Mouse (Mus musculus) kidney, embryonic 15.5 days (tissue): Measurements from ENCODE around the gene Dtnbp1. TPM values are rescaled to one million over a fixed set of nuclear protein-coding genes. Genes with fewer than 3 reads are reported as not detected.

ENCODE experiments used
- ATAC-seq: fragments of 200-750 bp; cut with Nextera tagmentation; replicated peaks from 2 replicates; pipeline ENCODE4 v1.8.0; 2017; ENCODE audit warnings: moderate TSS enrichment; ENCODE audit not compliant: low FRiP score
- H3K27ac ChIP-seq: fragments of 300-500 bp; sonication (generic); 2 replicates; pipeline ENCODE4 v1.5.1; 2015; ENCODE audit warnings: mild to moderate bottlenecking, inconsistent platforms
- H3K27me3 ChIP-seq: fragments of 300-500 bp; sonication (generic); 2 replicates; pipeline ENCODE4 v1.6.1; 2015; ENCODE audit warnings: inconsistent platforms
- H3K36me3 ChIP-seq: fragments of 300-500 bp; sonication (generic); 2 replicates; pipeline ENCODE4 v1.6.1; 2015; ENCODE audit warnings: inconsistent platforms
- H3K4me1 ChIP-seq: fragments of 300-500 bp; sonication (generic); 2 replicates; pipeline ENCODE4 v1.6.1; 2015; ENCODE audit warnings: inconsistent platforms
- H3K4me2 ChIP-seq: fragments of 300-500 bp; sonication (generic); 2 replicates; pipeline ENCODE4 v1.6.1; 2015; ENCODE audit warnings: moderate library complexity, mild to moderate bottlenecking, inconsistent platforms
- H3K4me3 ChIP-seq: fragments of 300-500 bp; sonication (generic); replicated peaks from 2 replicates; pipeline ENCODE4 v1.5.1; 2015; ENCODE audit warnings: mild to moderate bottlenecking, inconsistent platforms
- H3K9ac ChIP-seq: fragments of 300-500 bp; sonication (generic); 2 replicates; pipeline ENCODE4 v1.6.1; 2015; ENCODE audit warnings: mild to moderate bottlenecking, inconsistent platforms
- H3K9me3 ChIP-seq: fragments of 300-500 bp; sonication (generic); replicated peaks from 2 replicates; pipeline ENCODE4 v1.6.1; 2016; ENCODE audit warnings: inconsistent platforms
- WGBS: fragments of 180-500 bp; shearing (Covaris S2); methylation state at CpG from one replicate; pipeline ENCODE4 v1.1.7; 2015; ENCODE audit warnings: mixed read lengths; 5-methylcytosine and 5-hydroxymethylcytosine counted together
- polyA plus RNA-seq: library from polyadenylated mRNA; unstranded; fragments of >200 nt; fragmentation: Nextera tagmentation; extraction: Ambion mirVana; gene quantifications from 2 replicates; pipeline ENCODE4 v1.2.1, GENCODE M21; 2015

Dtnbp1 gene
- polyA plus RNA-seq, 1 experiment from 2014 or later = 84.1 TPM

DNA sequence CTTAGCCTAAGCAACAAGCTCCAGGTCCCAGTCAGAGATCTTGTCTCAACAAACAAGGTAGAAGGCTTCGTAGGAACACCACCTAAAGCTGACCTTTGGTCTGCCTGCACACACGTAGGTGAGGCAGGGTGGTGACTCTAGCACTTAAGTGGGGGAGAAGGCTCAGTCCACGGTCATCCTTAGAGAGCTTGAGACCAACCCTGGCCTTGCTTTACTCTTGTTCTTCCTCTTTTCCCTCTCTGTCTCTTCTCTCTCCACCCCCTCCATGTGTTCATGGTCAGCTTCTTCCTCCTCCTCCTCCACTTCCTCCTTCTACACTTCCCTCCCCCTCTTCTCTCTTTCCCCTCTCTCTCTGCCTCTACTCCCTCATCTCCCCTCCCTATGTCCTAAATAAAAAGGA lies 64.3 kb downstream of the Dtnbp1 start:
- WGBS = 83% methylated on average over 3 of the region's 3 CpGs
- Histone ChIP-seq H3K9me3 (no peaks in the 10 kb centered on the region), H3K9ac (no peak overlapping the region), H3K27me3 (no peaks in the 10 kb centered on the region), H3K4me1 (peaks cover 25% of the 10 kb centered on the region), H3K36me3 (no peaks in the 10 kb centered on the region), H3K4me3 (no peak overlapping the region), H3K27ac (no peak overlapping the region), H3K4me2 (no peak overlapping the region)
- no peak for ATAC-seq

DNA sequence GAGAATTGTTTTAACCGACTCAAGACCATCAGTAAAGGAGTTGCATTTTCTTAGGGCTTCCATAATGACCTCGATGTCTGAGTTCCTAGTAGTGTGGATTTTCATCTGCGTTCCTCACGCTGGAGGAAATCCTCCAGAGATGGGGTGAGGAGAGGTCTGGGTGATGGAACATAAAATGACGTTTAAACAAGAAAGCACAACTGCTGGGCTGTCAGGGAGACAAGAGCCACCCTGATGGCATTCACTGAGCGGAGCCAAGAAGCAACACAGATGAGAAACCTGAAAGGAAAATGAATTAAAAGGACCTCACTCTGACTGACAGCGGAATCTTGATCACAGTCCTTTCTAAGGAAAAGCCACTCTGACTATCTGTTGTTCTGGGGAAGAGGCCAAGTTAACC lies 68.4 kb downstream of the Dtnbp1 start:
- H3K27ac ChIP-seq = no peak overlapping the region
- ATAC-seq = no peak
- peaks cover 7% of the 10 kb centered on the region; the same call in 1 of the 2 replicates for H3K36me3 ChIP-seq
- 0 out of 2 replicates have a peak, but pooled peaks cover 14% of the 10 kb centered on the region for H3K4me1 ChIP-seq
- no peaks in the 10 kb centered on the region for H3K9me3 ChIP-seq
- no peak overlapping the region for H3K4me3 ChIP-seq
- H3K9ac ChIP-seq = no peak overlapping the region
- H3K27me3 ChIP-seq = no peaks in the 10 kb centered on the region
- no peak overlapping the region for H3K4me2 ChIP-seq
- 56% methylated on average over 7 of the region's 7 CpGs for WGBS

DNA sequence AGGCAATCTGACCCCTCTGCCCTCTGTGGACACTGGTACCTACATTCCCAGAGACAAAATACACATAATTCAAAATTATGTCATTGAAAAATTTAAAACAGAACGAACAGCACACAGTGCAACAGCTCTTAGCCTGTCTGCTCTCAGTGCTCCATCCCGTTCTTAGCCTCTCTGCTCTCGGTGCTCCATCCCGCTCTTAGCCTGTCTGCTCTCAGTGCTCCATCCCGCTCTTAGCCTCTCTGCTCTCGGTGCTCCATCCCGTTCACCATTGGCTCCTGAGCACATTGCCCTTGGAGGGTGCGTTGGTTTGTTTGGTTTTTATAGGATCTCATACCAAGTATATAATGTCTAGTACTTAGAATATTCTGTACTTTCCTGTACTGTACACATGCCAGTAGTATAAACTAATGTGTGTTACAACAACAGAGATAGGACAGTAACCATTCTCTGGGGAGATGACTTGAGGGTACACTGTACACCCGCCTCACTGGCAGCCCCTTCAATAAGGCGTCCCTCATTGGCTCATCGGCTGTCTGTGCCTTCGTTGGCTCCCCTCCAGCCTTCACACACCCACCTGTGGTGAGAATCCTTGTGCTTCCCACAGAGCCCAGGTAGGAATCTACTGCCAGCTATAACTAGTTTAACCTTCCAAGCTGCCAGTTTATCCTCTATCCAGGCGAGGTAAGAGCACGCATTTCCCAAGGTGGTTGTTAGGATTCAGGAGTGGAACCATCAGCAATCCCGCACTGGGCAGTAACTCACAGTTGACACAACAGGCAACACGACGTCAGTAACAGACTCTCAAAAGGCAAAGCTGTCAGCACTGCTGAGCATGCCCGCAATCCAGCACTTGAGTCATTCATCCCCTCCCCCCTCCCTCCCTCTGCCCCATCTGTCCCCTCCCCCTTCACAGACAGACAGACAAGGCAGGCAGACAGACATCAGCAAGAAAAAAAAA lies 69.4 kb downstream of the Dtnbp1 start:
- peaks cover 15% of the 10 kb centered on the region; the same call in 1 of the 2 replicates for H3K36me3 ChIP-seq
- no peak overlapping the region for H3K9ac ChIP-seq
- ATAC-seq = no peak
- 73% methylated on average over 18 of the region's 18 CpGs for WGBS
- no peak overlapping the region for H3K27ac ChIP-seq
- 0 out of 2 replicates have a peak, but pooled peaks cover 11% of the 10 kb centered on the region for H3K4me1 ChIP-seq
- no peaks in the 10 kb centered on the region for H3K27me3 ChIP-seq
- no peak overlapping the region for H3K4me3 ChIP-seq
- H3K9me3 ChIP-seq = no peaks in the 10 kb centered on the region
- H3K4me2 ChIP-seq = no peak overlapping the region

DNA sequence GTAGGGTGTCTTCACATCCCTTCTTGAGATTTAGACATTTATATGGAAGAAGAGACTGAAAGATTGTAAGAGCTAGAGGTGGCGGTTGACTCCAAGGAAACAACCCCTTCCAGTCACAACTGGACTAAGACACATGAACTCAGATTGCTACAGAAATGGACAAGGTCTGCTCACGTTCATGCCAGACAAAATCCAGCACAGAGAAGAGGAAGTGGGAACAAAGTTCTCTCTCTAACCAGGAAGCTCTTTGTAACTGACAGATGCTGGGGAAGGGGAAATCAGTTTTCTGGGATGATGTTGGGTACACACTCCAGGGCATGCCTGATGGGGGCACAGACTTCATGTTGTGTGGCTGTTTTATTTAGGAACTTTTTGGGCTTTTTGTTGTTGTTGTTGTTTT lies 75.6 kb downstream of the Dtnbp1 start:
- no peak overlapping the region for H3K4me2 ChIP-seq
- no peaks in the 10 kb centered on the region for H3K27me3 ChIP-seq
- no peak overlapping the region for H3K4me3 ChIP-seq
- ATAC-seq = no peak
- peaks cover 67% of the 10 kb centered on the region for H3K36me3 ChIP-seq
- no peak overlapping the region for H3K27ac ChIP-seq
- no peak overlapping the region for H3K9ac ChIP-seq
- 72% methylated on average over 2 of the region's 2 CpGs for WGBS
- H3K9me3 ChIP-seq = no peaks in the 10 kb centered on the region
- 0 out of 2 replicates have a peak, but pooled peaks cover 3% of the 10 kb centered on the region for H3K4me1 ChIP-seq

DNA sequence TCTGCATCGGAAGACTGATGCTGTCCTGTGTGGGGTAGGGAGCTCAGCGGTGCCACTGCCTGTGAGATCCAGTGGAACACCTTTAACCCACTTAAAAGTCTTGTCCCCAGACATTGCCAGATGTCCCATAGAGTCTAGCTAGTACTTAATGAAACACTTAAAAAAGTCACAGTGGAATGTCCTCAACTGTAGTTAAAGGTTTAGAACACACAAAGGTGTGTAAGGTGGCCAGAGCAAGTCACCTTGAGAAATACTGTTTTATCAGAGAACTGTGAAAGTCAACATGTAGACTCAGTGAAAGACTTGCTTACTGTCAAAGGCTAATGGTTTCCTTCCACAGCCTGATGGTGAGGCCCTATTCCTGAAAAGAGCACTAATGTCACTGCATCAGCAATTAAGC lies 76.8 kb downstream of the Dtnbp1 start:
- ATAC-seq = no peak
- no peaks in the 10 kb centered on the region for H3K27me3 ChIP-seq
- no peaks in the 10 kb centered on the region for H3K9me3 ChIP-seq
- no peak overlapping the region for H3K9ac ChIP-seq
- no peak overlapping the region for H3K4me3 ChIP-seq
- no peak overlapping the region for H3K4me2 ChIP-seq
- H3K4me1 ChIP-seq = 0 out of 2 replicates have a peak, but pooled peaks cover 3% of the 10 kb centered on the region
- H3K36me3 ChIP-seq = peaks cover 72% of the 10 kb centered on the region
- 89% methylated on average over 2 of the region's 2 CpGs for WGBS
- no peak overlapping the region for H3K27ac ChIP-seq

DNA sequence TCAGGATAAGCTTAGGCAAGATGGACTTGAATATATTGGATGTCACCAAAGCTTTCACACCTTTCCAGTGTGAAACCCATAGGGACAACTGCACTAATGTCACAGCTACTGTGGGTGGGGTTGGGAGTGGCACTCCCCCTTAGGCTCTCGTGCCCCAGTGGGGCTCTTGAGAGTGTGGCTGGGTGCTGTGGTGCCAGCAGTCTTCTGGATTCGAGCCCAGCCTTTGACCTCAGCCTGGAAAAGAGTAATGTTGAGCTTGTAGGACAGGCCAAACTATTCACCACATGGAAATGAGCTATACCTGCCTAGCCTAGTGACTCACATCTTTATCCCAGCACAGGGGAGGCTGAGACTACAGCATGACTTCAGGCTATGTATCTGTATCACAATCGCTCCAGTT lies 77.9 kb downstream of the Dtnbp1 start:
- H3K4me1 ChIP-seq = 0 out of 2 replicates have a peak, but pooled peaks cover 3% of the 10 kb centered on the region
- ATAC-seq = no peak
- no peak overlapping the region for H3K4me3 ChIP-seq
- H3K4me2 ChIP-seq = no peak overlapping the region
- H3K9ac ChIP-seq = no peak overlapping the region
- H3K9me3 ChIP-seq = no peaks in the 10 kb centered on the region
- peaks cover 82% of the 10 kb centered on the region for H3K36me3 ChIP-seq
- no peak overlapping the region for H3K27ac ChIP-seq
- 94% methylated on average over 3 of the region's 3 CpGs for WGBS
- no peaks in the 10 kb centered on the region for H3K27me3 ChIP-seq

DNA sequence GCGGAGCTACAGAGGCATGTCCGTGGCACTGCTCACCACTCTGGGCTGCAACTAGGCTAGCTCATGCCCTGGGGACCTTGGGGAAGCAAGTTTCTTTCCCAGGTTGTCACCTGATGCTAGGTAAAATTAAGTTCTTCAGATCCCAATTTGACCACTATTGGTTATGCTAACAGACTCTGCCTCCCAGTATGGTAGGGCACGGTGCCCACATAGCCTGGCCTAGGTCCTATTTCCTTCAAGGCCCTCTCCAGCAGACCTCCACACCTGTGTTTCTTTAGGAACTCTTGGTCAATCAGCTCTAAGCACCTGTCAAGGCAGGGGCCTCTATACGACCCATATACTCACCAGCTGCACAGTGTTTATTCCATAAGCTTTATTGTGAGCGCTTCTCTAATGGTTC lies 80.2 kb downstream of the Dtnbp1 start:
- WGBS = 83% methylated on average over 5 of the region's 5 CpGs
- H3K4me3 ChIP-seq = no peak overlapping the region
- H3K9ac ChIP-seq = no peak overlapping the region
- H3K4me2 ChIP-seq = no peak overlapping the region
- 0 out of 2 replicates have a peak, but pooled peaks cover 3% of the 10 kb centered on the region for H3K4me1 ChIP-seq
- H3K27me3 ChIP-seq = no peaks in the 10 kb centered on the region
- H3K9me3 ChIP-seq = no peaks in the 10 kb centered on the region
- no peak overlapping the region for H3K27ac ChIP-seq
- no peak for ATAC-seq
- H3K36me3 ChIP-seq = peaks cover 97% of the 10 kb centered on the region

DNA sequence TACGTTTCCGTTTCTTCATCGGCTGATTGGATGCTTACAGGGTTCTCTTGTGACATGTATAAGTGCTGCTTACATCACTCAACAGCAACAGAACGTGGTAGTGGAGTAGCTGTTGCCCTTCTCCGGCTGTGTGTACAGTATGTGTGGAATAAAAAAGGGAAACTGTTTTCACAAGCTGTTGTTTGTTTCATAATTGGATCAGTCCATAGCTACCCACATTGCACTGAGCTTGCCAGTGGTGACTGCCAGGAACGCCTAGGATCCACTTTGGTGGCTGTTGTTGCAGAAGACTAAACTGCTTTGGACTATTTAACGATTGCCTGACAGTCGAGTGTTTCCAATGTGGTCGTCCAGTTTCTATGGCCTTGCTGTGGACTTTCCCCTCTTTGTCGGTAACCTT lies 80.9 kb downstream of the Dtnbp1 start:
- H3K9me3 ChIP-seq = no peaks in the 10 kb centered on the region
- no peak overlapping the region for H3K9ac ChIP-seq
- H3K36me3 ChIP-seq = peaks cover 100% of the 10 kb centered on the region
- no peak for ATAC-seq
- WGBS = 50% methylated on average over 10 of the region's 10 CpGs
- H3K4me2 ChIP-seq = no peak overlapping the region
- no peak overlapping the region for H3K4me3 ChIP-seq
- H3K27me3 ChIP-seq = no peaks in the 10 kb centered on the region
- H3K4me1 ChIP-seq = 0 out of 2 replicates have a peak, but pooled peaks cover 3% of the 10 kb centered on the region
- no peak overlapping the region for H3K27ac ChIP-seq

DNA sequence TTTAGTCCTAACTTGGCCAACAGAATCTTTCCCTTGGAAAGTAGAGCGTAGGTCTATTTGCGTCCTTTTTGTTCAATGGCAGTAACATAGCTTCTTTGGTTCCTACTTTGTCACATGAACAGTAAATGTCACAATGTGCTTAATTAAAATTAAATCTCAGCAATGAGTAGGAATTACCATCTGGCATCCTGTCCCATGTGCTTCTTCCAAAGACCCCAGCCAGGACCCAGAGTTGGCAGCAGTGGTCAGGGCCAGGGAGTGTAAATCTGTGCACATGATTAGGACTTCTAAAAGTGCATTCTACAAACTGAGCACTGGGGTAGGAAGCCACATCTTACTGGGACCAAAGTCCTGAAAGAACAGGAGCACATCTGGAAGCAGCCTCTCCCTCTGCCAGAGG lies 83.7 kb downstream of the Dtnbp1 start:
- Histone ChIP-seq H3K27ac (no peak overlapping the region), H3K4me2 (no peak overlapping the region), H3K9me3 (no peaks in the 10 kb centered on the region), H3K27me3 (no peaks in the 10 kb centered on the region), H3K9ac (no peak overlapping the region), H3K4me1 (0 out of 2 replicates have a peak, but pooled peaks cover 3% of the 10 kb centered on the region), H3K36me3 (peaks cover 100% of the 10 kb centered on the region), H3K4me3 (no peak overlapping the region)
- 94% methylated on average over 2 of the region's 2 CpGs for WGBS
- no peak for ATAC-seq

DNA sequence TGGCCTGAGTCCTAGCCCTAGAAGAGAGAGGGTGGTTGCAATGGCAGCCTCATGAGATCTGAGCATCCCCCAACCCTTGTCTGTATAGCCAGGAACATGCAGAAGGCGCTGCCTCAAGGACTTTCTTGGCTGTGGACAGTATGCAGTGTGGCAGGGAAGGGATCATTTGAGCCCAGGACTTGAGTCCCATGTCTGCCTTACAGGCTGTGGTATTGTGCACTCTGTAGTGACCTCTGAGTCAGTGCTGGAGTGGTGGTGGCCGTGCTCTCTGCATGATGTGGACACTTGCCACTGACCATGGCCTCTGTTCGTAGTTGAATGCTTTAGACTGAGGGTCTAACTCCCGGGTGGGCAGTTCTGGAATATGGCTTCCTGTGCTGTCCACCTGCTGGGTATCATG lies 84.7 kb downstream of the Dtnbp1 start:
- Histone ChIP-seq H3K4me2 (no peak overlapping the region), H3K27ac (no peak overlapping the region), H3K27me3 (no peaks in the 10 kb centered on the region), H3K9ac (no peak overlapping the region), H3K4me1 (peaks cover 8% of the 10 kb centered on the region; the same call in 1 of the 2 replicates), H3K9me3 (no peaks in the 10 kb centered on the region), H3K4me3 (no peak overlapping the region), H3K36me3 (peaks cover 100% of the 10 kb centered on the region)
- WGBS = 94% methylated on average over 4 of the region's 4 CpGs
- ATAC-seq = no peak

DNA sequence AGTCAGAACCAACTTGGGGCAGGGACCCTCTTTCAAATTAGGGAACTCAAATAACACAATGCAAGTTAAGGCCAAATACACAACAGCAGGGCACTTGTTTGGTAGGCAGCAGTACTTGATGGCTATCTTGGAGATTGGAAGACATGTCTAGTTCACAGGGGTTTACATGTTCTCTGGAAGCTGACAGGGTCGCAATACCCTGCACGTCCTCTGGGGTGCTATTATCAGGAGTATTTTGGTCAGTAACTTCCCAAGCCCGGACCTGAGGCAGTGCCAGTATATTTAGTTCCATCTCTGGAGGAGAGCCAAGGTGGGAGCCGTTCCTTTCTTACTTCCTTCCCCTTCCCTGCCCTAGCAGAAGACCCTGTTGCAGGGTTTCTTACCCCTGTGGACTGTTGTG lies 86.0 kb downstream of the Dtnbp1 start:
- H3K4me2 ChIP-seq = no peak overlapping the region
- H3K9me3 ChIP-seq = no peaks in the 10 kb centered on the region
- H3K27ac ChIP-seq = no peak overlapping the region
- no peak for ATAC-seq
- no peaks in the 10 kb centered on the region for H3K27me3 ChIP-seq
- WGBS = 62% methylated on average over 4 of the region's 4 CpGs
- H3K4me3 ChIP-seq = no peak overlapping the region
- H3K4me1 ChIP-seq = peaks cover 5% of the 10 kb centered on the region; the same call in 1 of the 2 replicates
- H3K9ac ChIP-seq = no peak overlapping the region
- H3K36me3 ChIP-seq = peaks cover 98% of the 10 kb centered on the region

DNA sequence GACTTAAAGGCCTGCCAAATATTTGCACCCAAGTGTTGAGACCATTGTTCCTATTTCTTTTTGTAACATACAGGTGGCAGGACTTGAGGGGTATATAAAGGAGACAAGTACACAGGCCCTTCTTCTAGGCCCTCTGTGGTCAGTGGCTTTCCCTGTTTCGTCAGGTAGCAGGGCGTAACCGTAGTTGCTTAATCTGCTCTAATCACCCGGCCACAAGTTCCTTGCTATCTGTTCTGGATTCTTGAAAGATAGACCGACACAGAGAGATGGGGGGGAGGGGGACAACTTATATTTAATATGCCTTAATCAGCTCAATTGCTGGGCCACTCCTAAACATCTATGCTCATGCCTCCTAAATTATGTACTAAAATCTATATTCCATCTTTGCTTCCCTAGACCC lies 86.6 kb downstream of the Dtnbp1 start:
- 94% methylated on average over 5 of the region's 5 CpGs for WGBS
- H3K4me1 ChIP-seq = peaks cover 5% of the 10 kb centered on the region; the same call in 1 of the 2 replicates
- no peak overlapping the region for H3K4me2 ChIP-seq
- no peak overlapping the region for H3K27ac ChIP-seq
- H3K27me3 ChIP-seq = no peaks in the 10 kb centered on the region
- H3K9me3 ChIP-seq = no peaks in the 10 kb centered on the region
- H3K9ac ChIP-seq = no peak overlapping the region
- no peak overlapping the region for H3K4me3 ChIP-seq
- ATAC-seq = no peak
- peaks cover 98% of the 10 kb centered on the region for H3K36me3 ChIP-seq
